Mouse (Mus musculus): ENCODE measurements around the gene Mid2. TPM values are rescaled to one million over a fixed set of nuclear protein-coding genes. Genes with fewer than 3 reads are reported as not detected.
"Not testable (repeated sequence)": the region's sequence is repeated elsewhere in the genome, so short reads cannot be mapped to it uniquely, and the experiment has no call there.

Gene Mid2
- 1.3 TPM in 2 replicates for polyA plus RNA-seq (2016; fragmentation: Nextera tagmentation; extraction: Ambion mirVana)

DNA sequence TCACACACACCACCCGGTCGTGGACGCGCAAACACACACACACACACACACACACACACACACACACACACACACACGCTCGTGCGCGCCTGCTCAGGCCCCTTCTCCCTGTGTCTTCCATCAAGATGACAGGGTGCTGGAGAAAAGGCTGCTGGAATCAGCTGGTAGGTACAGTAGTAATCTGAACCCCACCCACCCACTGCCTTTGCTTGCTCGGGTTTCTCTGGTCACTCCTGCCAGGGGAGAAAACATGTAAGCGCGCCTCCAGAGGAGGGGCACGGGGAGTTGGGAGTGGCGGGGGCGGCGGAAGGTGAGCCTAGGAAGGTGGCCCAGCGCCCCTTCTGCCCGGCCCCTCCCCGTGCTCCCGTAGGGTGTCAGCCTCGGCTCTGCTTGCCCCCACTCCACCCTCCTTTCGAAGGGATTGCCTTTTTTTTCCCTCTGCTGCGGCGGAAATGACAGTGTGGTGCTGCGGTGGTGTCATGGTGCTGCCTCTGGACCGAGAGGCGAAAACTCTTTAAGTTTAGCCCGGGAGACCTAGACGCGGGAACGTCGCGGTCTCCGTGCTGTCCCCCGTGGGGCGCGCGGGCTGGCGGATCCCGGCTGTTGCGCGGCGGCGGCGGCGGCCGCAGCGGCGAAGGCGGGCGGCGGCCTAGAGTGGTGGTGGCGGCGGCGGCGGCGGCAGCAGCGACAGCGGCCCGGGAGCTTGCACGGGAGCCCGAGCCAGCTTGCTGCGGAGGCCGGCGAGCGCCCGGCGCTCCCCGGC is at the start of gene Mid2:
Gene Mid2 (plus strand): TSS at position 121 of the 763 bp plus-strand sequence.
- Histone ChIP-seq H3K4me1 (no peaks in the 10 kb centered on the region), H3K27me3 (ENCODE audit: low read depth, poor library complexity, severe bottlenecking) (peaks cover 99% of the 10 kb centered on the region), H3K4me3 (peak within 1 kb of the TSS; percentile 61), H3K9me3 (replicated peaks) (no peaks in the 10 kb centered on the region), H3K36me3 (no peaks in the 10 kb centered on the region), H3K27ac (peak within 1 kb of the TSS; percentile 70)
- WGBS: 24% methylated on average over 63 of the region's 68 CpGs
- peak; percentile 39 for DNase-seq (ENCODE audit: low spot score)

DNA sequence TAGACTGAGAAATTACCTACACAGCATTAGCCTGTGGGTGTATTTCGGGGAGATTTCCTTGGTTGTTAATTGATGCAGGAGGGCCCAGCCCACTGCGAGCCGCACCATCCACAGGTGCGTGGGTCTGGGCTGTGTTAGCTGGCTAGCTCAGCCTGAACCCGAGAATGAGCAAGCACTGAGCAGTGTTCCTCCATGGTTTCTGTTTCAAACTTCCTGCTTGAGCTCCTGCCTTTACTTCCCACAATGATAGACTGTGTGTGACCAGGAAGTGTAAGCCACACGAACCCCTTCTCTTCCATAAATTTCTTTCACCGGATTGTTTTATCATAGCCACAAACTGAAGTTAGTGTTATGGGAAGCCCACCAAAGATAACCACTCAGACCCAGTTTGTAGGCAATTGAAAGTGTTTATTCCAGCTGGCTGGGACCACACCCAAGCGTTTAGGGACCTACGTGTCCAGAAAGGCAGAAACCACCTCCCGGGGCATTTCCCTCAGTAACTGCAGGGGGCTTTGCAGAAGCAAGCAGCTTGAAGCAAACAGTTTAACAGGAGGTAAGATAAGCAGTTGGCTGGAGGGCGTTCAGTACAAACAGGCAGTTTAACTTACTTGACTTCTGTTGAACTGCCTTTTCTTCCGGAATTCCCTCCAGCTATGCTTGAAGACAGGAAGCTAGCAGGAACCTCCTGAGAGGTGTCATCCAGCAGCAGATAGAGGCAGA is 39.4 kb upstream of the Mid2 start:
- H3K9me3 ChIP-seq (replicated peaks): no peaks in the 10 kb centered on the region
- no peak overlapping the region for H3K4me3 ChIP-seq
- H3K27me3 ChIP-seq (ENCODE audit: low read depth, poor library complexity, severe bottlenecking): peaks cover 73% of the 10 kb centered on the region
- no peaks in the 10 kb centered on the region for H3K4me1 ChIP-seq
- WGBS: 61% methylated on average over 12 of the region's 12 CpGs
- DNase-seq (ENCODE audit: low spot score): no peak
- H3K27ac ChIP-seq: no peak overlapping the region
- no peaks in the 10 kb centered on the region for H3K36me3 ChIP-seq

DNA sequence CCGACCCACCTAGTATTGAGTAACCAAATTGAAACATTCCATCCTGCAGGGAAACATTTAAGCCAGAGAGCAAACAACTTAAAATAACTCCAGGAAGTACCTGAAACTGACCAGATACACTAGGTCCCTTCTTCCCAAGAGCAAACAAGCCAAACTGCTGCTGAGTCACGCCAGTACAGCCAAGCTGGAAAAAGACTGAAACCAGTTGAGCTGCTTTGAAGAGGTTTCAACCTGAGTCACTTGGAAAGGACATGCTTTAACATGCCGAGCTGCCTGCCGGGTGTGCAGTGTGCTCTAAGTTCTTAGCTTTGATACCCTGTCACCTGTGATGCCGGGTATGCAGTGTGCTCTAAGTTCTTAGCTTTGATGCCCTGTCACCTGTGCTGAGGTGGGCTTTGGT is 26.4 kb upstream of the Mid2 start:
- Histone ChIP-seq H3K9me3 (replicated peaks) (no peaks in the 10 kb centered on the region), H3K36me3 (no peaks in the 10 kb centered on the region), H3K27ac (no peak overlapping the region), H3K4me3 (no peak overlapping the region), H3K4me1 (no peaks in the 10 kb centered on the region), H3K27me3 (ENCODE audit: low read depth, poor library complexity, severe bottlenecking) (peaks cover 64% of the 10 kb centered on the region)
- WGBS: 81% methylated on average over 5 of the region's 5 CpGs
- DNase-seq (ENCODE audit: low spot score): no peak

- peaks cover 65% of the 10 kb centered on the region for H3K27me3 ChIP-seq (ENCODE audit: low read depth, poor library complexity, severe bottlenecking)
- 58% methylated on average over 2 of the region's 2 CpGs for WGBS
- no peak for DNase-seq (ENCODE audit: low spot score)
These were observed 24.8 kb upstream of the Mid2 start for GRCm38 (mm10) chrX:140639592-140639991.

DNA sequence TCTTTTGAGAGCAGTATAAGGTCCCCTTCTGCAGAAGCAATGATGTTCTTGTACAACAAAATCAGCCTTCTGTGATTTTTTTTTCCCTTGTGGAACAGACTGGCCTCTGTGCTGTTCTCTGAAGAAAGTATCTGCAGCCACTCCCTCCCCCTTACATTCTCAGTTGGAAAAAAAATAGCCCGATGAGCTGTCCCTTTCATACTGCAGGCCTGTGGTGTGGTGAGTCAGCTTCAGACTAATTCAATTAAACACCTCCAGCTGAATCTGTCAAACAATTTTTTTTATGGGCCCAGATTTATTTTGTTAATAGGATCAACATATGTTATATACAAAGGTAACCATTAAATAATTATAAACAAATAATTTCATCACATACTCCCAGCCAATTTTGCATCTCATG is 3.7 kb upstream of the Mid2 start:
- 19% methylated on average over 1 of the region's 1 CpGs for WGBS
- Histone ChIP-seq H3K4me3 (no peak overlapping the region), H3K27me3 (ENCODE audit: low read depth, poor library complexity, severe bottlenecking) (peaks cover 95% of the 10 kb centered on the region), H3K27ac (no peak overlapping the region), H3K9me3 (replicated peaks) (no peaks in the 10 kb centered on the region), H3K4me1 (no peaks in the 10 kb centered on the region), H3K36me3 (no peaks in the 10 kb centered on the region)
- DNase-seq (ENCODE audit: low spot score): no peak

More at GRCm38 (mm10) chrX:140639592-140639991, 24.8 kb upstream of the Mid2 start:
- Histone ChIP-seq H3K4me3 (no peak overlapping the region), H3K27ac (no peak overlapping the region), H3K36me3 (no peaks in the 10 kb centered on the region), H3K9me3 (replicated peaks) (no peaks in the 10 kb centered on the region), H3K4me1 (no peaks in the 10 kb centered on the region)

GRCm38 (mm10) chrX:140663516-140663915 is 883 bp upstream of the Mid2 start:
- DNase-seq (ENCODE audit: low spot score): no peak
- 92% methylated on average over 2 of the region's 2 CpGs for WGBS
- Histone ChIP-seq H3K36me3 (no peaks in the 10 kb centered on the region), H3K27me3 (ENCODE audit: low read depth, poor library complexity, severe bottlenecking) (peaks cover 99% of the 10 kb centered on the region), H3K9me3 (replicated peaks) (no peaks in the 10 kb centered on the region), H3K27ac (no peak overlapping the region), H3K4me1 (no peaks in the 10 kb centered on the region), H3K4me3 (no peak overlapping the region)

- 12% methylated on average over 30 of the region's 47 CpGs for WGBS
- Histone ChIP-seq H3K36me3 (no peaks in the 10 kb centered on the region), H3K27me3 (ENCODE audit: low read depth, poor library complexity, severe bottlenecking) (peaks cover 98% of the 10 kb centered on the region), H3K9me3 (replicated peaks) (no peaks in the 10 kb centered on the region), H3K27ac (peak overlapping the region; percentile 70), H3K4me3 (peak overlapping the region; percentile 61), H3K4me1 (no peaks in the 10 kb centered on the region)
- DNase-seq (ENCODE audit: low spot score): peak; percentile 49
These were observed 927 bp downstream of the Mid2 start for GRCm38 (mm10) chrX:140665242-140665810.

- no peak for DNase-seq (ENCODE audit: low spot score)
- peaks cover 97% of the 10 kb centered on the region for H3K27me3 ChIP-seq (ENCODE audit: low read depth, poor library complexity, severe bottlenecking)
These were observed 11.0 kb downstream of the Mid2 start for GRCm38 (mm10) chrX:140675444-140675843.

GRCm38 (mm10) chrX:140688335-140688734 is 23.9 kb downstream of the Mid2 start:
- Histone ChIP-seq H3K27me3 (ENCODE audit: low read depth, poor library complexity, severe bottlenecking) (peaks cover 97% of the 10 kb centered on the region), H3K36me3 (no peaks in the 10 kb centered on the region), H3K9me3 (replicated peaks) (no peaks in the 10 kb centered on the region), H3K4me1 (no peaks in the 10 kb centered on the region), H3K27ac (no peak overlapping the region), H3K4me3 (no peak overlapping the region)
- 91% methylated on average over 2 of the region's 2 CpGs for WGBS
- no peak for DNase-seq (ENCODE audit: low spot score)

More at GRCm38 (mm10) chrX:140675444-140675843, 11.0 kb downstream of the Mid2 start:
- Histone ChIP-seq H3K4me3 (no peak overlapping the region), H3K9me3 (replicated peaks) (no peaks in the 10 kb centered on the region), H3K27ac (no peak overlapping the region), H3K36me3 (no peaks in the 10 kb centered on the region), H3K4me1 (no peaks in the 10 kb centered on the region)
- 84% methylated on average over 5 of the region's 5 CpGs for WGBS

DNA sequence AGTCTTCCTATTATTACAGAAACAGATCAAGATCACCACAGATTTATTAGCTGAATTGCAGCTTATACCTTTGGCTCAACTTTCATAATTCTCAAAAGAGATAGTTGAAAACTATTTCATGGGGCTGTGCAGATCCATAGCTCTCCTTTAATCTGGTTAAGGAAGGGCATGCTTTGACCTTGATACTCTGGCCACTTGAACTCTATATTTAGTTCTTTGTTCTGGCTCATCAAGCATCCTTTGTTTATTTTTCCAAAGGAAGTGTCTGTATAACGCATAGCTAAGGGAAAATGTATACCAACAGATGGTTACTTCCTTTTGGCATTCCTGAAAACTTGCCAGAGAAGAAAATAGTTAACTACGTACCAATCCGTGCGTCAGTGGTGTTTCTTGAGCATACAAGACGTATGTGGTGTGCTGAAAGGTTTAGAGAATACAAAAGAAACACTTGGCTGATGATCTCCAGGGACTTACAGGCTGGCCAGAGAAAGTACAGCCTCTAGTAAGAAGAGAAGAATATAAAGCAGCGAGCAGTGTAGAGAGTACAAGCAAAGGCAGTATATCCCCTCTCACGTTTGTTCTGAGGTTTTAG is 33.6 kb downstream of the Mid2 start:
- DNase-seq (ENCODE audit: low spot score): not testable (repeated sequence)
- H3K27me3 ChIP-seq (ENCODE audit: low read depth, poor library complexity, severe bottlenecking): peaks cover 89% of the 10 kb centered on the region
- WGBS: 75% methylated on average over 6 of the region's 7 CpGs

GRCm38 (mm10) chrX:140703224-140703623 is 38.8 kb downstream of the Mid2 start:
- H3K27me3 ChIP-seq (ENCODE audit: low read depth, poor library complexity, severe bottlenecking): peaks cover 91% of the 10 kb centered on the region
- no peak for DNase-seq (ENCODE audit: low spot score)
- no peak overlapping the region for H3K27ac ChIP-seq
- no peaks in the 10 kb centered on the region for H3K4me1 ChIP-seq
- H3K4me3 ChIP-seq: no peak overlapping the region
- 100% methylated on average over 1 of the region's 1 CpGs for WGBS
- no peaks in the 10 kb centered on the region for H3K9me3 ChIP-seq (replicated peaks)
- no peaks in the 10 kb centered on the region for H3K36me3 ChIP-seq

More for the DNA sequence above, 33.6 kb downstream of the Mid2 start:
- not testable (repeated sequence) for H3K36me3 ChIP-seq; H3K4me3 ChIP-seq; H3K9me3 ChIP-seq (replicated peaks); H3K27ac ChIP-seq; H3K4me1 ChIP-seq

DNA sequence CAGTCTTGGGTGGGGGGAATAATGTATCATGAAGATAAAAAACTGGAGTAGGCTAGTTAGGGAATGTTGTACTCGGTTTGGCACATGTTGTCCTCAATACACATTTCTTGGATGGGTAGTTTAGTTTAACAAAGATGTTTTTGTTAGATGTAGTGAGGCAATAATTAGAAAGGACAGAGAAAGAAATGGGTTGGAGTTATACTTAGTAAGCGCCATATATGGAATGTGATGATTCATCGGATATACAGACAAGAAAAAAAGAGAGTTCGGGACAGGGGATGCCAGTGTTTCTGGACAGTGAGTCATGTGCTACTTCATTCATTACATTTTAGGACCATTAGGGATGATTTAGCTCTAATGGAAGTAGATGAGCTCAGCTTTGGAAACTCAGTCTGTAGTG is 41.7 kb downstream of the Mid2 start:
- H3K9me3 ChIP-seq (replicated peaks): no peaks in the 10 kb centered on the region
- H3K4me1 ChIP-seq: no peaks in the 10 kb centered on the region
- WGBS: 95% methylated on average over 4 of the region's 4 CpGs
- peaks cover 86% of the 10 kb centered on the region for H3K27me3 ChIP-seq (ENCODE audit: low read depth, poor library complexity, severe bottlenecking)
- no peak overlapping the region for H3K4me3 ChIP-seq
- DNase-seq (ENCODE audit: low spot score): no peak
- H3K36me3 ChIP-seq: no peaks in the 10 kb centered on the region
- H3K27ac ChIP-seq: no peak overlapping the region

DNA sequence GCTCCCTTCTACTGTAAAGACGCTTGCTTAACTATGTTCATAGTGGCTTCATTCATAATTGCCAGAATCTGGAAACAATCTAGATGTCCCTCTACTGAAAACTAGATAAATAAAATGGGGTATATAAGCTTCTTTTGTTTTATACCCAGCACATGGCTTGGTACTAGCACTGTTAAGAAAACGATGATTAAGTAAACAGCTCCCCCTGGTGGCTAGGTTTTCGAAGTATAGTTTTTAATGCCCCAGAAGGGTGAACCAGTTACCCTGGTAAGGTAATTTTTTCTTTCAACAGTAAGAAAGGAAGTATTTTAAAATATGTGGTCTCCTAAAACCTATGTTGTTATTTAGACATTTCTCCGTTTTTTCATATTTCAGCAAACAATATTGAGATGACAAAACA is 58.0 kb downstream of the Mid2 start:
- DNase-seq (ENCODE audit: low spot score): no peak
- H3K27ac ChIP-seq: no peak overlapping the region
- 46% methylated on average over 4 of the region's 4 CpGs for WGBS
- H3K9me3 ChIP-seq (replicated peaks): no peaks in the 10 kb centered on the region
- no peak overlapping the region for H3K4me3 ChIP-seq
- H3K4me1 ChIP-seq: no peaks in the 10 kb centered on the region
- H3K27me3 ChIP-seq (ENCODE audit: low read depth, poor library complexity, severe bottlenecking): peaks cover 66% of the 10 kb centered on the region
- H3K36me3 ChIP-seq: no peaks in the 10 kb centered on the region
